Mouse (Mus musculus) liver, embryonic 11.5 days (tissue): ENCODE data around the gene Parn. TPM values are rescaled to one million over a fixed set of nuclear protein-coding genes. Genes with fewer than 3 reads are reported as not detected.
"Not testable (repeated sequence)": the region's sequence is repeated elsewhere in the genome, so short reads cannot be mapped to it uniquely, and the experiment has no call there.

Experiments used
- ATAC-seq: fragments of 200-750 bp; cut with Nextera tagmentation; replicated peaks from 2 replicates; pipeline ENCODE4 v1.8.0; 2017; ENCODE audit warnings: moderate number of reproducible peaks, mild to moderate bottlenecking, moderate TSS enrichment, moderate library complexity; ENCODE audit not compliant: low FRiP score
- DNase-seq: peaks from one replicate; pipeline ENCODE4 v3.0.0-alpha.2; 2017; ENCODE audit warnings: low spot score
- H3K27ac ChIP-seq: fragments of 300-500 bp; sonication (generic); 2 replicates; pipeline ENCODE4 v1.5.1; 2014; ENCODE audit warnings: mild to moderate bottlenecking, low read depth, low read length, control low read depth
- H3K27me3 ChIP-seq: fragments of 300-500 bp; sonication (generic); replicated peaks from 2 replicates; pipeline ENCODE4 v1.6.1; 2014; ENCODE audit warnings: low read length, mixed read lengths; ENCODE audit not compliant: control insufficient read depth, insufficient read depth
- H3K36me3 ChIP-seq: fragments of 300-500 bp; sonication (generic); 2 replicates; pipeline ENCODE4 v1.6.1; 2014; ENCODE audit warnings: mild to moderate bottlenecking, low read length, moderate library complexity, mixed read lengths; ENCODE audit not compliant: control insufficient read depth, insufficient read depth
- H3K4me1 ChIP-seq: fragments of 300-500 bp; sonication (generic); replicated peaks from 2 replicates; pipeline ENCODE4 v1.6.1; 2014; ENCODE audit warnings: low read length, mixed read lengths; ENCODE audit not compliant: control insufficient read depth, insufficient read depth
- H3K4me2 ChIP-seq: fragments of 300-500 bp; sonication (generic); 2 replicates; pipeline ENCODE4 v1.6.1; 2014; ENCODE audit warnings: mild to moderate bottlenecking, control low read depth, moderate library complexity
- H3K4me3 ChIP-seq: fragments of 300-500 bp; sonication (generic); 2 replicates; pipeline ENCODE4 v1.5.1; 2014; ENCODE audit warnings: low read depth, low read length, control low read depth
- H3K9ac ChIP-seq: fragments of 300-500 bp; sonication (generic); 2 replicates; pipeline ENCODE4 v1.6.1; 2014; ENCODE audit warnings: low read depth, low read length, control low read depth
- H3K9me3 ChIP-seq: fragments of 300-500 bp; sonication (generic); 2 replicates; pipeline ENCODE4 v1.6.1; 2016; ENCODE audit warnings: low read length, inconsistent platforms, mixed read lengths; ENCODE audit not compliant: control insufficient read depth
- WGBS: fragments of 180-500 bp; shearing (Covaris S2); extraction: QIAGEN DNeasy Blood & Tissue Kit; methylation state at CpG from one replicate; pipeline ENCODE4 v1.1.7; 2014; 5-methylcytosine and 5-hydroxymethylcytosine counted together
- polyA plus RNA-seq: library from polyadenylated mRNA; unstranded; fragments of >200 nt; fragmentation: Nextera tagmentation; extraction: Ambion mirVana; gene quantifications from 2 replicates; pipeline ENCODE4 v1.2.1, GENCODE M21; 2014

The Parn gene
- polyA plus RNA-seq, 1 experiment from 2014 or later, result 43.9 TPM

GRCm38 (mm10) chr16:13673114-13673513, 5.1 kb upstream of the Parn start:
- 77% methylated on average over 5 of the region's 5 CpGs for WGBS
- no peak for ATAC-seq
- peak overlapping the region; percentile 94 for H3K4me3 ChIP-seq
- H3K9me3 ChIP-seq, result no peaks in the 10 kb centered on the region
- no peak for DNase-seq
- peaks cover 16% of the 10 kb centered on the region for H3K4me1 ChIP-seq
- no peak overlapping the region for H3K27ac ChIP-seq
- no peak overlapping the region for H3K9ac ChIP-seq
- no peaks in the 10 kb centered on the region for H3K27me3 ChIP-seq
- peaks cover 7% of the 10 kb centered on the region; the same call in 1 of the 2 replicates for H3K36me3 ChIP-seq
- H3K4me2 ChIP-seq, result peak overlapping the region; percentile 63

GRCm38 (mm10) chr16:13672386-13672898, 4.5 kb upstream of the Parn start:
- WGBS, result 1% methylated on average over 20 of the region's 20 CpGs
- peak overlapping the region; percentile 94 for H3K4me3 ChIP-seq
- no peaks in the 10 kb centered on the region for H3K27me3 ChIP-seq
- peak; percentile 65 for DNase-seq
- peaks cover 3% of the 10 kb centered on the region; the same call in 1 of the 2 replicates for H3K36me3 ChIP-seq
- peak overlapping the region; percentile 63 for H3K4me2 ChIP-seq
- H3K4me1 ChIP-seq, result peaks cover 16% of the 10 kb centered on the region
- H3K9me3 ChIP-seq, result no peaks in the 10 kb centered on the region
- peak; percentile 71 for ATAC-seq
- peak overlapping the region; percentile 76 for H3K27ac ChIP-seq
- H3K9ac ChIP-seq, result peak overlapping the region; percentile 89

- WGBS, result under 1% methylated on average over 54 of the region's 54 CpGs
- Histone ChIP-seq H3K27ac (peak within 1 kb of the TSS; percentile 83), H3K4me1 (peaks cover 21% of the 10 kb centered on the region), H3K9me3 (no peaks in the 10 kb centered on the region), H3K36me3 (no peaks in the 10 kb centered on the region), H3K4me3 (peak within 1 kb of the TSS; percentile 94), H3K4me2 (peak within 1 kb of the TSS; percentile 63), H3K27me3 (no peaks in the 10 kb centered on the region), H3K9ac (peak within 1 kb of the TSS; percentile 89)
- ATAC-seq, result peak; percentile 87
- DNase-seq, result peak; percentile 88
Measured at GRCm38 (mm10) chr16:13671685-13672385, 3.9 kb upstream of the Parn start, which contains the start of the genes Bfar and 3110001I22Rik. Gene Bfar, plus strand, starts transcription at chr16:13671858. Gene 3110001I22Rik, plus strand, starts transcription at chr16:13671929.

GRCm38 (mm10) chr16:13670896-13671295, 2.9 kb upstream of the Parn start:
- Histone ChIP-seq H3K4me1 (peaks cover 23% of the 10 kb centered on the region), H3K4me3 (peak overlapping the region; percentile 94), H3K4me2 (peak overlapping the region; percentile 63)
- not testable (repeated sequence) for H3K27ac ChIP-seq, ATAC-seq, DNase-seq, H3K36me3 ChIP-seq, H3K9ac ChIP-seq, H3K27me3 ChIP-seq, H3K9me3 ChIP-seq
- WGBS, result 61% methylated on average over 5 of the region's 5 CpGs

GRCm38 (mm10) chr16:13669282-13669681, 1.3 kb upstream of the Parn start:
- no peaks in the 10 kb centered on the region for H3K27me3 ChIP-seq
- H3K4me1 ChIP-seq, result peaks cover 23% of the 10 kb centered on the region
- no peaks in the 10 kb centered on the region for H3K9me3 ChIP-seq
- 100% methylated on average over 1 of the region's 1 CpGs for WGBS
- no peak overlapping the region for H3K4me3 ChIP-seq
- no peak overlapping the region for H3K27ac ChIP-seq
- ATAC-seq, result no peak
- H3K9ac ChIP-seq, result no peak overlapping the region
- no peak overlapping the region; the same call in 1 of the 2 replicates for H3K4me2 ChIP-seq
- H3K36me3 ChIP-seq, result peaks cover 5% of the 10 kb centered on the region
- no peak for DNase-seq

- Histone ChIP-seq H3K9ac (peak overlapping the region; percentile 79), H3K4me2 (peak overlapping the region; percentile 67), H3K36me3 (peaks cover 6% of the 10 kb centered on the region), H3K27ac (peak overlapping the region; percentile 71), H3K27me3 (no peaks in the 10 kb centered on the region), H3K4me1 (peaks cover 23% of the 10 kb centered on the region), H3K9me3 (no peaks in the 10 kb centered on the region), H3K4me3 (peak overlapping the region; percentile 76)
- ATAC-seq (no peak), DNase-seq (no peak)
- WGBS, result 65% methylated on average over 10 of the region's 10 CpGs
Measured at GRCm38 (mm10) chr16:13668402-13669108, 585 bp upstream of the Parn start.

- WGBS, result 93% methylated on average over 9 of the region's 9 CpGs
- Histone ChIP-seq H3K27me3 (no peaks in the 10 kb centered on the region), H3K27ac (no peak overlapping the region), H3K9ac (no peak overlapping the region), H3K4me1 (no peaks in the 10 kb centered on the region), H3K9me3 (no peaks in the 10 kb centered on the region), H3K36me3 (peaks cover 21% of the 10 kb centered on the region), H3K4me2 (no peak overlapping the region), H3K4me3 (no peak overlapping the region)
- ATAC-seq, result no peak
- DNase-seq, result no peak
Measured at GRCm38 (mm10) chr16:13660736-13661135, 7.2 kb downstream of the Parn start.

GRCm38 (mm10) chr16:13658886-13659285, 9.1 kb downstream of the Parn start:
- Histone ChIP-seq H3K4me1 (no peaks in the 10 kb centered on the region), H3K36me3 (peaks cover 17% of the 10 kb centered on the region), H3K27me3 (no peaks in the 10 kb centered on the region), H3K9ac (no peak overlapping the region), H3K4me3 (no peak overlapping the region), H3K9me3 (no peaks in the 10 kb centered on the region), H3K4me2 (no peak overlapping the region), H3K27ac (no peak overlapping the region)
- no peak for ATAC-seq
- no peak for DNase-seq
- WGBS, result 88% methylated on average over 3 of the region's 3 CpGs
